ENCODE assay signal across 8 mouse cellular contexts in the genomic region with DNA sequence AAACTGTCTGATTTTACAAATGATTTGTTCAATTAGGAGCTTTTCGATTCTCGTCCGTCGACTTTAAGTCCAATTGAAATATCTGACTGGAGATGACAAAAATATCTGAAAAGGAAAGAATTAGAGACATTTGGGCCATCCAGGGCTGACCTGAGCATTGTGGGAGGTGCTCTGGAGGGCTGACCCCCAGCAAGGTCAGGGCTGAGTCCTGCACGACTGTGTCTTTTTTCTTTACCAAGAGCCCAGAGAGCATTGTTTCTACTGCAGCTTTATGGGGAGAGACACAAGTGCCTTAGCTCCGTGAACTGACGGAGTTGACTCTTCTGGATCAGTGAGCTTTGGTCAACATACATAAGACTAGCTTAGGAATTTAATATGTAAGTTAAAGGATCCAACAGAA. TPM values are rescaled to one million over a fixed set of nuclear protein-coding genes. Genes with fewer than 3 reads are reported as not detected.
DNase-seq lines count a peak whose midpoint lies in the region; ATAC-seq lines count a peak whose summit lies in the region.
"Had no signal": no experiment of that assay in that cellular context is flagged by ENCODE, and none has a peak within 500 bp of the region (broad histone marks: within the 10 kb centered on the region; RNA-seq: fewer than 3 reads in every experiment).

No protein-coding gene starts in this region.

- H3K36me3 ChIP-seq in heart, embryonic 14.5 days (ENCODE audit: control insufficient read depth, insufficient read depth, low read length) = no peaks in the 10 kb centered on the region
- peaks cover 4% of the 10 kb centered on the region; the same call in 1 of the 2 replicates for H3K36me3 ChIP-seq in liver, embryonic 11.5 days (ENCODE audit: control insufficient read depth, insufficient read depth, low read length)
- no peaks in the 10 kb centered on the region for H3K36me3 ChIP-seq in liver, embryonic 16.5 days (ENCODE audit: control insufficient read depth, insufficient read depth)

- DNase-seq in heart, adult 18-20 months = no peak
- no peak for DNase-seq in liver, embryonic 11.5 days (ENCODE audit: low spot score)
- no peak for DNase-seq in liver
- no peak for DNase-seq in urinary bladder, postnatal 14 days (ENCODE audit: low spot score)
- DNase-seq: cerebellum, adult 9-10 months had no signal

- peaks cover 11 to 62% of the 10 kb centered on the region in 2 experiments for H3K4me1 ChIP-seq in heart, embryonic 14.5 days (ENCODE audit: control insufficient read depth in 2 of 2, insufficient read depth in 2 of 2, low read length in 2 of 2)
- H3K4me1 ChIP-seq in liver, embryonic 11.5 days (replicated peaks; ENCODE audit: control insufficient read depth, insufficient read depth, low read length) = peaks cover 24% of the 10 kb centered on the region
- peaks cover 17% of the 10 kb centered on the region for H3K4me1 ChIP-seq in liver, embryonic 16.5 days (ENCODE audit: control insufficient read depth, low read depth, low read length)

- 52% methylated on average over 7 of the region's 7 CpGs for WGBS in heart, embryonic 14.5 days
- WGBS in liver, embryonic 11.5 days = 64% methylated on average over 7 of the region's 7 CpGs
- WGBS in liver, embryonic 16.5 days (ENCODE audit: insufficient replicate concordance) = 43% methylated on average over 7 of the region's 7 CpGs

- H3K27ac ChIP-seq in heart, embryonic 14.5 days (replicated peaks in 1 of 2; ENCODE audit: control insufficient read depth in 1 of 2, insufficient read depth in 1 of 2, low read depth in 2 of 2, low read length in 2 of 2) = peak overlapping the region; percentile 67 to 77
- H3K27ac ChIP-seq in liver, embryonic 11.5 days (ENCODE audit: low read depth, low read length) = no peak overlapping the region
- no peak overlapping the region for H3K27ac ChIP-seq in liver, embryonic 16.5 days (ENCODE audit: low read length)

- peak overlapping the region; percentile 48 for H3K4me2 ChIP-seq in heart, embryonic 14.5 days (ENCODE audit: low read length)
- H3K4me2 ChIP-seq in liver, embryonic 11.5 days = peak overlapping the region; percentile 57
- H3K4me2 ChIP-seq in liver, embryonic 16.5 days (ENCODE audit: low read depth, low read length) = peak overlapping the region; percentile 38

- no peaks in the 10 kb centered on the region for H3K27me3 ChIP-seq in heart, embryonic 14.5 days (ENCODE audit: control insufficient read depth, insufficient read depth, low read length)
- H3K27me3 ChIP-seq in liver, embryonic 11.5 days (replicated peaks; ENCODE audit: control insufficient read depth, insufficient read depth, low read length) = no peaks in the 10 kb centered on the region
- H3K27me3 ChIP-seq in liver, embryonic 16.5 days (ENCODE audit: control insufficient read depth, insufficient read depth, low read depth, low read length) = no peaks in the 10 kb centered on the region

- 0 out of 2 replicates have a peak, but pooled peaks cover 3% of the 10 kb centered on the region for H3K9me3 ChIP-seq in heart, embryonic 14.5 days (ENCODE audit: control insufficient read depth, low read length)
- no peaks in the 10 kb centered on the region for H3K9me3 ChIP-seq in liver, embryonic 11.5 days (ENCODE audit: control insufficient read depth, low read length)
- no peaks in the 10 kb centered on the region for H3K9me3 ChIP-seq in liver, embryonic 16.5 days (replicated peaks; ENCODE audit: control insufficient read depth, low read length)

- H3K4me3 ChIP-seq in heart, embryonic 14.5 days (ENCODE audit: control insufficient read depth in 1 of 2, insufficient read depth in 1 of 2, low read depth in 1 of 2, low read length in 2 of 2) = peak overlapping the region in 1 of 2 experiments; percentile 14; a peak in 1 of 4 replicates
- peak overlapping the region; percentile 20; the same call in 1 of the 2 replicates for H3K4me3 ChIP-seq in liver, embryonic 11.5 days (ENCODE audit: low read depth, low read length)
- no peak overlapping the region for H3K4me3 ChIP-seq in liver, embryonic 16.5 days (ENCODE audit: low read depth, low read length)

- H3K9ac ChIP-seq in heart, embryonic 14.5 days (ENCODE audit: low read length) = peak overlapping the region; percentile 44
- H3K9ac ChIP-seq in liver, embryonic 11.5 days (ENCODE audit: low read depth, low read length) = no peak overlapping the region
- no peak overlapping the region for H3K9ac ChIP-seq in liver, embryonic 16.5 days (ENCODE audit: low read depth, low read length)

- no peak for ATAC-seq in heart, embryonic 14.5 days (ENCODE audit: insufficient number of reproducible peaks, insufficient read depth, low FRiP score, low read depth)
- no peak for ATAC-seq in liver, embryonic 11.5 days (replicated peaks; ENCODE audit: low FRiP score)
- peak; percentile 34 for ATAC-seq in common myeloid progenitor, adult 5-6 weeks (replicated peaks; ENCODE audit: low read depth, poor library complexity, severe bottlenecking)
- no peak for ATAC-seq in liver, embryonic 16.5 days (ENCODE audit: low read depth)

RNA-seq across cellular contexts. Expression of a gene that starts 43.4 kb away (rescaled TPM):
- polyA plus RNA-seq in heart, embryonic 14.5 days (2014; fragmentation: Nextera tagmentation; extraction: Ambion mirVana) = 44.1 and 49.9 TPM in 2 replicates
- total RNA-seq in heart, adult 18-20 months (2021) = 10 to 100 TPM; 49.9 to 53.8 TPM
- polyA plus RNA-seq in liver, embryonic 11.5 days (2014; fragmentation: Nextera tagmentation; extraction: Ambion mirVana) = 28.2 and 29.6 TPM in 2 replicates
- 44.9 and 50.9 TPM in 2 replicates for total RNA-seq in common myeloid progenitor, adult 5-6 weeks (2017)
- polyA plus RNA-seq in liver, embryonic 16.5 days (2015; fragmentation: Nextera tagmentation; extraction: Ambion mirVana) = 9.1 and 9.5 TPM in 2 replicates

Comparison
In these comparisons a context has a peak if more than half of its experiments do, and no peak if none do; other contexts are left out.
1. H3K27ac ChIP-seq: peak in heart, embryonic 14.5 days (2 of 2); none in liver, embryonic 11.5 days (single experiment) and liver, embryonic 16.5 days (single experiment).
2. Peak in every context shown above with its lines, with median percentiles within 50 percentile points of each other: H3K4me2 ChIP-seq.